Mouse (Mus musculus): ENCODE results near the gene Rap1gap2.

DNA sequence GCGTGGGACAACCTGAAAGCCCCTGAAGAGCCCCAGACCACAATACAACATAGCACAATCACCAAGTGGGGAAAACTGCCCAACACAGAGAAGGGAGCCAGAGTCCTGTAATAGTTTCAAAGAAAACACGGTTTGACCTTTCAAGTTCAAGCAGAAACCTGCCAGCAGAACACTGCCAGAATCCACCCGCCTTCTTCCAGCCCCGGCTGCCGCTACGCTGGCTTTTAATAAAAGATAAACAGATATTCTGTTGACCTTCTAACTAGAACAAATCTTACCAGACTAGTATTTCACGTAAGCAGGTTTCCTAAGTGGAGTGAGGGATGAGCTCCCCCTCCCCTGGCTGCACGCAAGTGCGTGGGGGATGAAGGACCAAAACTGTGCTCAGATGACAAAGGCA, 225.0 kb downstream of the Rap1gap2 start:
- no peak for TF ChIP-seq CTCF (IDR thresholded peaks at IDR 0.05; ENCODE audit: extremely low read depth, insufficient read depth, low read length)
- no peak for TF ChIP-seq POLR2A (IDR thresholded peaks at IDR 0.05; ENCODE audit: extremely low read depth, insufficient read depth, low read length)

Measured in cortical plate, adult 2 months (tissue).